8 mouse cellular contexts compared by ENCODE assay signal in genomic region chr6:144644711-144645110, GRCm38 (mm10).
DNase-seq lines count a peak whose midpoint lies in the region; ATAC-seq lines count a peak whose summit lies in the region.

No protein-coding gene starts in this region.

- no peak for ATAC-seq in heart, embryonic 11.5 days (replicated peaks; ENCODE audit: insufficient number of reproducible peaks, low FRiP score, low TSS enrichment)
- ATAC-seq in hindbrain, embryonic 13.5 days (ENCODE audit: low FRiP score): no peak

- H3K9me3 ChIP-seq in heart, embryonic 11.5 days (replicated peaks; ENCODE audit: control insufficient read depth, low read length): no peaks in the 10 kb centered on the region
- H3K9me3 ChIP-seq in hindbrain, embryonic 13.5 days: no peaks in the 10 kb centered on the region

- H3K9ac ChIP-seq in heart, embryonic 11.5 days (ENCODE audit: low read depth, low read length): no peak overlapping the region
- H3K9ac ChIP-seq in hindbrain, embryonic 13.5 days: no peak overlapping the region

- DNase-seq in heart, adult 18-20 months: peak; percentile 61 to 70
- peak; percentile 32 to 60 for DNase-seq in CD8-positive naive resting alpha-beta T cell, adult 2 months (ENCODE audit: low read depth in 2 of 2, low spot score in 2 of 2)
- peak; percentile 8 for DNase-seq in c-Kit-positive CD71-positive TER-119-positive erythroid progenitor cells, embryonic 14.5 days (ENCODE audit: low spot score)
- peak; percentile 60 for DNase-seq in heart, postnatal 4 days
- peak; percentile 76 for DNase-seq in lung, postnatal 25 days (ENCODE audit: low spot score)
- DNase-seq in thymus, postnatal 0 days (ENCODE audit: low spot score): peak; percentile 57

- H3K36me3 ChIP-seq in heart, embryonic 11.5 days (ENCODE audit: control insufficient read depth, insufficient read depth, low read length): no peaks in the 10 kb centered on the region
- no peaks in the 10 kb centered on the region for H3K36me3 ChIP-seq in hindbrain, embryonic 13.5 days

- H3K27me3 ChIP-seq in heart, embryonic 11.5 days (ENCODE audit: control insufficient read depth, insufficient read depth, low read length): no peaks in the 10 kb centered on the region
- no peaks in the 10 kb centered on the region for H3K27me3 ChIP-seq in hindbrain, embryonic 13.5 days

- no peak overlapping the region for H3K4me2 ChIP-seq in heart, embryonic 11.5 days
- no peak overlapping the region for H3K4me2 ChIP-seq in hindbrain, embryonic 13.5 days

- H3K27ac ChIP-seq in heart, embryonic 11.5 days (ENCODE audit: low read depth, low read length): no peak overlapping the region
- H3K27ac ChIP-seq in hindbrain, embryonic 13.5 days: no peak overlapping the region

- 58% methylated on average over 4 of the region's 4 CpGs for WGBS in heart, embryonic 11.5 days (ENCODE audit: insufficient replicate concordance)
- 76% methylated on average over 4 of the region's 4 CpGs for WGBS in hindbrain, embryonic 13.5 days

- no peak overlapping the region for H3K4me3 ChIP-seq in heart, embryonic 11.5 days (ENCODE audit: low read depth, low read length)
- H3K4me3 ChIP-seq in hindbrain, embryonic 13.5 days: no peak overlapping the region

- peaks cover 9% of the 10 kb centered on the region; the same call in 1 of the 2 replicates for H3K4me1 ChIP-seq in heart, embryonic 11.5 days (ENCODE audit: control insufficient read depth, insufficient read depth, low read length)
- H3K4me1 ChIP-seq in hindbrain, embryonic 13.5 days (replicated peaks): peaks cover 2% of the 10 kb centered on the region; the same call in 1 of the 2 replicates

Comparison
In these comparisons a context has a peak if more than half of its experiments do, and no peak if none do; other contexts are left out.
1. DNase-seq: peak in every context shown above with its lines; median percentile 76 in lung, postnatal 25 days; 66 in heart, adult 18-20 months; 60 in heart, postnatal 4 days; 57 in thymus, postnatal 0 days; 46 in CD8-positive naive resting alpha-beta T cell, adult 2 months; 8 in c-Kit-positive CD71-positive TER-119-positive erythroid progenitor cells, embryonic 14.5 days.